Mouse (Mus musculus): ENCODE data around the gene Arhgap25. TPM values are rescaled to one million over a fixed set of nuclear protein-coding genes. Genes with fewer than 3 reads are reported as not detected.
"Not testable (repeated sequence)": the region's sequence is repeated elsewhere in the genome, so short reads cannot be mapped to it uniquely, and the experiment has no call there.

Gene Arhgap25
- total RNA-seq (2021) = under 1 TPM; 0.57 to 0.87 TPM
- long read RNA-seq, experiment 1, partial matches to known transcripts = 1 of 3 reads
- long read RNA-seq, experiment 1, other reads (novel, unspliced or antisense) = 0 of 3 reads
- long read RNA-seq, experiment 2 = 0 reads

- DNase-seq (ENCODE audit: low spot score) = no peak
These were observed at the start of gene Arhgap25 for GRCm38 (mm10) chr6:87532953-87533710. Gene Arhgap25, minus strand, starts transcription at chr6:87533259.

- DNase-seq (ENCODE audit: low spot score) = peak; percentile 48
These were observed 49.4 kb upstream of the Arhgap25 start for GRCm38 (mm10) chr6:87582456-87582855.

GRCm38 (mm10) chr6:87581581-87581980 is 48.5 kb upstream of the Arhgap25 start:
- no peak for DNase-seq (ENCODE audit: low spot score)

GRCm38 (mm10) chr6:87581071-87581470 is 48.0 kb upstream of the Arhgap25 start:
- DNase-seq (ENCODE audit: low spot score) = no peak

- DNase-seq (ENCODE audit: low spot score) = no peak
These were observed 45.2 kb upstream of the Arhgap25 start for GRCm38 (mm10) chr6:87578247-87578646.

GRCm38 (mm10) chr6:87576648-87577330 is 43.7 kb upstream of the Arhgap25 start:
- DNase-seq (ENCODE audit: low spot score) = no peak

GRCm38 (mm10) chr6:87571863-87572262 is 38.8 kb upstream of the Arhgap25 start:
- DNase-seq (ENCODE audit: low spot score) = not testable (repeated sequence)

GRCm38 (mm10) chr6:87567686-87568593 is 34.9 kb upstream of the Arhgap25 start:
- peak; percentile 52 for DNase-seq (ENCODE audit: low spot score)

- peak; percentile 69 for DNase-seq (ENCODE audit: low spot score)
These were observed 32.1 kb upstream of the Arhgap25 start for GRCm38 (mm10) chr6:87565166-87565565.

- DNase-seq (ENCODE audit: low spot score) = no peak
These were observed 31.3 kb upstream of the Arhgap25 start for GRCm38 (mm10) chr6:87564356-87564755.

- DNase-seq (ENCODE audit: low spot score) = no peak
These were observed 20.7 kb upstream of the Arhgap25 start for GRCm38 (mm10) chr6:87553724-87554123.

- no peak for DNase-seq (ENCODE audit: low spot score)
These were observed 19.2 kb upstream of the Arhgap25 start for GRCm38 (mm10) chr6:87552054-87552807.

GRCm38 (mm10) chr6:87547836-87548235 is 14.8 kb upstream of the Arhgap25 start:
- no peak for DNase-seq (ENCODE audit: low spot score)

- DNase-seq (ENCODE audit: low spot score) = no peak
These were observed 14.4 kb upstream of the Arhgap25 start for GRCm38 (mm10) chr6:87547431-87547830.

- no peak for DNase-seq (ENCODE audit: low spot score)
These were observed 12.5 kb upstream of the Arhgap25 start for GRCm38 (mm10) chr6:87545331-87546217.

- DNase-seq (ENCODE audit: low spot score) = peak; percentile 10
These were observed 9.0 kb upstream of the Arhgap25 start for GRCm38 (mm10) chr6:87542027-87542426.

- no peak for DNase-seq (ENCODE audit: low spot score)
These were observed 8.1 kb upstream of the Arhgap25 start for GRCm38 (mm10) chr6:87541171-87541571.

GRCm38 (mm10) chr6:87538376-87539270 is 5.6 kb upstream of the Arhgap25 start:
- no peak for DNase-seq (ENCODE audit: low spot score)

GRCm38 (mm10) chr6:87537678-87538077 is 4.6 kb upstream of the Arhgap25 start:
- DNase-seq (ENCODE audit: low spot score) = no peak

Measured in gastrocnemius, adult 18-20 months (tissue).